Mouse (Mus musculus) myocyte (in vitro differentiated cells): ENCODE results near the gene Emx1.

Source experiments
- CEBPB ChIP-seq: IDR thresholded peaks from 2 replicates; pipeline ENCODE4 v1.6.1; 2011; ENCODE audit warnings: mild to moderate bottlenecking, moderate library complexity; ENCODE audit not compliant: poor library complexity, insufficient read depth, severe bottlenecking
- E2F4 ChIP-seq: IDR thresholded peaks from one replicate; pipeline ENCODE4 v1.6.1; 2011; ENCODE audit warnings: mild to moderate bottlenecking, control low read depth, moderate library complexity; ENCODE audit not compliant: insufficient read depth
- MAX ChIP-seq: IDR thresholded peaks from one replicate; pipeline ENCODE4 v1.6.1; 2011; ENCODE audit warnings: low read depth, mild to moderate bottlenecking, control low read depth
- MYOG ChIP-seq, 3 experiments: IDR thresholded peaks; one replicate each; pipeline ENCODE4 v1.6.1; 2011; ENCODE audit warnings: control low read depth in 2 of 3, low read depth in 2 of 3, mild to moderate bottlenecking in 2 of 3; ENCODE audit not compliant: insufficient read length in 2 of 3, control insufficient read depth in 1 of 3, insufficient read depth in 1 of 3
- POLR2A ChIP-seq: IDR thresholded peaks from one replicate; pipeline ENCODE4 v1.6.1; 2011; ENCODE audit warnings: low read depth, mild to moderate bottlenecking, control low read depth, moderate library complexity; ENCODE audit not compliant: insufficient read length
- POLR2AphosphoS2 ChIP-seq: IDR thresholded peaks from one replicate; pipeline ENCODE4 v1.6.1; 2011; ENCODE audit warnings: low read depth, control low read depth; ENCODE audit not compliant: insufficient read length
- REST ChIP-seq: IDR thresholded peaks from one replicate; pipeline ENCODE4 v1.6.1; 2011; ENCODE audit warnings: mild to moderate bottlenecking, control low read depth, moderate library complexity; ENCODE audit not compliant: insufficient read depth, insufficient read length
- USF1 ChIP-seq: IDR thresholded peaks from one replicate; pipeline ENCODE4 v1.6.1; 2011; ENCODE audit warnings: low read depth, mild to moderate bottlenecking, control low read depth, moderate library complexity

DNA sequence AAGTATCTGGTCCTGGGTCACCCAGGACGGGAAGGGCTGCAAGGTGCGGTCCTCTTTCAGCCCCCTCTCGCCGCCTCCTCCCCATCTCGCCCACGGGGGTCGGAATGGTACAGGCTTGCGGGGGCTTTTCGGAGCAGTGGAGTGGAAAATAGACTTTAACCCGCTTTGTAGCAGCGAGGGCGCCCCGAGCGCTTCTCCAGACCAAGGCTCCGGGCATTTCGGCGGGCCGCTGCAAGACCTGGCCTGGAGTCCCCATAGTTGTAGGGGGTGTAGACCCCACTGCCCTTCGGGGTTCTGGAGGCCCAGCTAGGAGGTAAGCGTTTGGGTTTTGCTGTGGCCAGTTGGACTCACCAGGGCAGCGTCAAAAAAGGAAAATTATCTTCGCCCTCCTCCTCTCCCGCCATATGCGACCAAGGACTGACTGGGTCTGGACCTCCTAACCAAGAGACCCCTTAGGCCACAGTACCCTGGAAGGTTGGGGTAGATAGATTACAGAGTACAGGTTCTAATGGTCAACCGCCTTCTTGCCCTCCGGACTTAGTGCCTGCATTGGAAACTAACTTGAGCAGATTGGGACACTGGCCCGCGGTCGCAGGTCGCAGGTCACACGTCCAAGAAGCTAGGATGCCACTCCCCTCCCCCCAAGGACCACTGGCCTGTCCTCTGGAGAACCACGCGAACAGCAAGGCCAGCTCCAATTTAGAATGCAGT lies 1.1 kb upstream of the Emx1 start:
- TF ChIP-seq USF1 (no peak), E2F4 (no peak), POLR2AphosphoS2 (no peak), POLR2A (no peak), CEBPB (no peak), MAX (no peak), REST (no peak), MYOG (IDR thresholded peaks at IDR 0.05; ENCODE audit: control insufficient read depth in 1 of 3, insufficient read depth in 1 of 3, insufficient read length in 2 of 3, low read depth in 2 of 3) (no peak)
